Mouse (Mus musculus) layer of hippocampus, postnatal 25 days (tissue): ENCODE measurements around the gene Gemin2. TPM values are rescaled to one million over a fixed set of nuclear protein-coding genes. Genes with fewer than 3 reads are reported as not detected.
A peak's percentile ranks its signal among the peaks of the same experiment; 100 is the strongest.
"Not testable (repeated sequence)": the region's sequence is repeated elsewhere in the genome, so short reads cannot be mapped to it uniquely, and the experiment has no call there.

Experiments
- DNase-seq, 2 experiments: peaks; one replicate each; pipeline ENCODE4 v3.0.0; 2022; ENCODE audit warnings: mixed read lengths in 2 of 2, low spot score in 1 of 2; ENCODE audit errors: extremely low spot score in 1 of 2
- total RNA-seq, 2 experiments: library from RNA; stranded (reverse); gene quantifications; 2 replicates each; pipeline ENCODE4 v1.2.3; 2021

The Gemin2 gene
- 1 to 10 TPM; 7.5 to 8.0 TPM for total RNA-seq

- peak; percentile 72 to 75 for DNase-seq
These were observed at the start of gene Gemin2 for GRCm38 (mm10) chr12:59013234-59013633. Gene Gemin2, plus strand, starts transcription at chr12:59013393.

GRCm38 (mm10) chr12:58964583-58964982, 48.6 kb upstream of the Gemin2 start:
- peak in 1 of 2 experiments; percentile 39 for DNase-seq

GRCm38 (mm10) chr12:58976966-58977365, 36.2 kb upstream of the Gemin2 start:
- DNase-seq = no peak

- not testable (repeated sequence) for DNase-seq
These were observed 32.0 kb upstream of the Gemin2 start for GRCm38 (mm10) chr12:58981178-58981661.

- no peak for DNase-seq
These were observed 27.4 kb upstream of the Gemin2 start for GRCm38 (mm10) chr12:58985766-58986165.

GRCm38 (mm10) chr12:59010482-59010881, 2.7 kb upstream of the Gemin2 start:
- no peak for DNase-seq

- DNase-seq = no peak
These were observed 1.8 kb upstream of the Gemin2 start for GRCm38 (mm10) chr12:59011275-59011843.

- peak; percentile 86 to 88 for DNase-seq
These were observed 1.1 kb upstream of the Gemin2 start, which contains the start of gene Sec23a for GRCm38 (mm10) chr12:59011844-59012709. Gene Sec23a, minus strand, starts transcription at chr12:59012017.

GRCm38 (mm10) chr12:59012710-59013091, 492 bp upstream of the Gemin2 start:
- DNase-seq = no peak

GRCm38 (mm10) chr12:59017970-59018369, 4.8 kb downstream of the Gemin2 start:
- no peak for DNase-seq

GRCm38 (mm10) chr12:59019891-59020290, 6.7 kb downstream of the Gemin2 start:
- DNase-seq = no peak

GRCm38 (mm10) chr12:59021306-59021705, 8.1 kb downstream of the Gemin2 start:
- DNase-seq = no peak

- no peak for DNase-seq
These were observed 18.9 kb downstream of the Gemin2 start for GRCm38 (mm10) chr12:59032101-59032500.

- DNase-seq = no peak
These were observed 26.2 kb downstream of the Gemin2 start for GRCm38 (mm10) chr12:59039162-59039970.

- no peak for DNase-seq
These were observed 27.0 kb downstream of the Gemin2 start for GRCm38 (mm10) chr12:59039971-59040844.

- DNase-seq = no peak
These were observed 27.7 kb downstream of the Gemin2 start for GRCm38 (mm10) chr12:59040851-59041250.

- no peak for DNase-seq
These were observed 39.3 kb downstream of the Gemin2 start for GRCm38 (mm10) chr12:59052470-59052869.

- DNase-seq = no peak
These were observed 40.0 kb downstream of the Gemin2 start for GRCm38 (mm10) chr12:59053166-59053565.

GRCm38 (mm10) chr12:59053976-59054375, 40.8 kb downstream of the Gemin2 start:
- no peak for DNase-seq
